Mouse (Mus musculus) spleen, embryonic (tissue): Measurements from ENCODE around the gene Ctc1.

ENCODE experiments used
- CTCF ChIA-PET: fragments of 350-600 bp; sonication (Branson Sonifier 250); formaldehyde crosslinking; loops from one replicate; lab custom pipeline; 2022; lab: Charles Lee

Ctc1 gene

DNA sequence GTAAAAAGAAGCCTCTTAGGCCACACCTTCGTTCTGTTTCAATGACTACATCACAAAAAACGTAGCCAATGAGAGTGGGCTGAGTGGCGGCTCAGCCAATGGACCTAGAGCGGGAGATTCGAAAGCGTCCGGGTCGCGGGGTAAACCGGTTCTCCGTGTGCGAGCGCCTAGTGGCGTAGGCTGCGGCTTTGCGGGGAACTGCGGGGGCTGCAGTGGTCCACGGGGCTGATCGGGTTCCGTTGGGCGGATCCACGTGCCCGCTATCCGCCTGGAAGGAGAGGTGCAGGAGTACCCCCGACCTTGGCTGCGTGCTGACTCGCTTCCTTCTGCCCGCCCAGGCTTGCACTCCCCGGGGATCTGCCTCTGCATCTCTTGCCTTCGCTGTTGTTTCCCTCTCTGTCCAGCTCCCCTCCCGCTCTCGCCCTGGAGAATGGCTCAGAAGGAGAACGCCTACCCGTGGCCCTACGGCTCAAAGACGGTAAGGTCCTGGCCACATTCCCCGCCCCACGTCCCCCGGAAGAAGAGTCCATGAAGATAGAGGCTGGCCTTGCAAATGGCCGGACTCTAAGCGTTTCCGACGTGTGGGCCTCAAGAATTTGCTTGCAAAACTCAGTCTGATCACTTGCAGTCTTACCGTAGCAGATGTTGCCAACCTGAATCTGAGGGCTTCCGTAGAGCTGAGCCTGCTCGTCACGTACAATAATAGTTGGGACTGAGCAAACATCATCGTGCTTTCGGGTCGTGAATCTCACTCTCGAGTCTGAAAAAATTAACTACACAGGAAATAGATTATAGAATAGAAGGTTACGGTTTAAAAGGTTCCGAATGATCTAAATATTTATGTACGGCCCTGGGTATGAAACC, 30.1 kb downstream of the Ctc1 start, which contains the start of gene Aurkb:
Gene Aurkb, plus strand, starts transcription at position 117 of the 864 bp plus-strand sequence.
- CTCF ChIA-PET, result interaction anchor here (0.6 to 1.4 kb wide), 2 partner anchors 20 to 76 kb away, joined by 4 to 13 read pairs; no protein-coding TSS in a partner anchor

DNA sequence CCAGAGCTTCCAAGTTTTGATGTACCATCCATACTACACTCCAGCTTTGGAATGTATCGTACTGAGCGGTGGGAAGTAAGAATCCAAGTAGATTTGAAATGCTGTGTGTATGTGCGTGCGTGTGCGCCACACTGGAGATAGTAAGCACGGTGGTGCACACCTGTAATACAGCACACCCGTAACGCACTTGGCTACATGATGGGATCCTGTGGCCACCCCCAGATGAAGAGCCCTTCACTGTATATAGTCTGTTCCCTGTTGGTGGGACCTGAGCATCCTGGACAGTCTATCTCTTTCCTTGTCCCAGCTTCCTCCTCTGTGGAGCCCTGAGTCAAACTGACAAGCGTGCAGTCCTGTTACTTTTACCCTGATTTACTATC, 30.7 kb downstream of the Ctc1 start:
- CTCF ChIA-PET, result interaction anchor here (0.6 to 1.4 kb wide), 2 partner anchors 20 to 75 kb away, joined by 4 to 13 read pairs; no protein-coding TSS in a partner anchor

DNA sequence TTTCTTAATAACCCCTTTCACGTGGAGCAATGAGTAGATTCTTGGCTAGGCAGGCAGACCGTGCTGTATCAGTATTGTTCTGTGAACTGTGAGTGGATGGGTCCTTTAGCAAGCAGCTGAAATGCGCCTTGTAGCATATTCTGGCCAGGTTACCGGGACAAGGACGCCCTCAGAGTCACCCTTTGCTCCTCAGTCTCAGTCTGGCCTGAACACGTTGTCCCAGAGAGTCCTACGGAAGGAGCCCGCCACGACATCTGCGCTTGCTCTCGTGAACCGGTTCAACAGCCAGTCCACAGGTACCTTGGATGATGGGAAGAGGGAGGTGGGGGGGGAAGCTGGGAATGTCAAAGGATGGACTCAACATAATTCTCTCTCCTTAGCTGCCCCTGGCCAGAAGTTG, 31.9 kb downstream of the Ctc1 start:
- CTCF ChIA-PET, result no interaction called here

DNA sequence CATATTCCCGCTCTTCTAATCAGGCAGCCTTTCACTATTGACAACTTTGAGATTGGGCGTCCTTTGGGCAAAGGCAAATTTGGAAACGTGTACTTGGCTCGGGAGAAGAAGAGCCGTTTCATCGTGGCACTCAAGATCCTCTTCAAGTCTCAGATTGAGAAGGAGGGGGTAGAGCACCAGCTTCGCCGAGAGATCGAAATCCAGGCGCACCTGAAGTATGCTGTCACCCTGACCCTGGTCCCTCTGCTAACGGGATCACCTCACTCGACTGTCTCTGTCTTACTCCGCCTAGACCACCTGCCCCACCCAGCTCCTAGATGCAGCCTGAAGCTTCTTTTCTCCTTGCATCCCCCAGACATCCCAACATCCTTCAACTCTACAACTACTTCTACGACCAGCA, 32.4 kb downstream of the Ctc1 start:
- CTCF ChIA-PET, result no interaction called here

DNA sequence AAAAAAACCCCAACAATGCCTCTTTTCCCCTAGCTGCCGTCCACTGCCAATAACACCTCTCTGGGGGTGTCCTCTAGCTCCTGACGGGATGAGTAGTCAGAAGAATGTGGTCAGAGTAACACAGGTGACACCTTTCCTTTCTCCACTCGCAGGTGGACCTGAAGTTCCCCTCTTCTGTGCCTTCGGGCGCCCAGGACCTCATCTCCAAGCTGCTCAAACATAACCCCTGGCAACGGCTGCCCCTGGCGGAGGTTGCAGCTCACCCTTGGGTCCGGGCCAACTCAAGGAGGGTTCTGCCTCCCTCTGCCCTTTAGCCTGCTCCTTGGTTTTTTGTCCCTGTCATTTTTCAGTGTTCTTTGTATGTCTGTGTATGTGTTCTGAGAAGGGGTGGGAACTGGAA, 35.0 kb downstream of the Ctc1 start:
- CTCF ChIA-PET, result interaction anchor here (0.5 kb wide), 1 partner anchor 71 kb away, joined by 7 read pairs; the partner anchor contains the start of gene 9130213A22Rik

DNA sequence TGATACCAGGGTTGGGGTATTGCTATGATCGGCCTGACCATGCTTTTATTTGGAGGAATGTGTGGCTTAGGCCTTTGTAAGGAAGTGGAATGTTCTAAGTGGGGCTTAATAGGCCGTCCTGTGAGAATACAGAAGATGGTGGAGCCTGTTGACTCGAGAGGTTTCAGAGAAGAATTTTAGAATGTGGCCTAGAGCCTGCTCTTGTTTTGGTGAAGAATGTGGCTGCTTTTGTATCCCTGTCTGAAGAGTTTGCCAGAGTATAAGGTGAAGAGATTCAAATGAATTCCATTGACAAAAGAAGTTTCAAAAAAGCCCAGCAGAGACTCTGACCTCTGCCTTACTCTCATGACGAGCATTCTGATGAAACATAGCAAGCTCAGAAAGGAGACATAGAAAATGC, 36.1 kb downstream of the Ctc1 start:
- CTCF ChIA-PET, result no interaction called here

DNA sequence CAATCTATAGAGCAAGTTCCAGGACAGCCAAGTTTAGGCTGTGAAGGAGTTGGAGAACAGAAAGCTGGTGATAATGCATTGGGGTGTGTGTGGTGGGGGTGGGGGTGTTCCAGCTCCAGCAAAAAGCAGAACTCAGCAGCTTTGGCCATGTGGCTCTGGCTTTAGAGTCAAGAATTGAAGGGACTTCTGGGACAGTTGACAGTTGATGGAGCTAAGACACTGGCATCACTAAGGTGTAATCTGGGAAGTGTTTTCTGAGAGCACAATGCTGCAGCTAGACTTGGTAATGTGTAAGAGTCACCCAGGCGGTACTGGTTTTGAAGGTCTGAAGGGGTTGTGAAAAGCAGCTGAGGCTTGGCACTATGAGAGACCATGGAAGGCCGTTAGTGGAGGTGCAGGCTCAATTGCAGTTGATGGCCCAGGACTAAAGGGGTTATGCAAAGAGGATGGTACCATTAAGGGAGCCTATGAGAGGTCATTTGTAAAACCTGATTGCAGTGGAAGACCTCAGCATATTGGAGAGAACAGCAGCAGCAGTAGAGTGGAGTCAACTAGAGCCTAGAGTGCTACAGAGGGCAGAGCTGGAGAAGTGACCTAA, 37.2 kb downstream of the Ctc1 start:
- CTCF ChIA-PET, result interaction anchor here (0.7 kb wide), 1 partner anchor 325 kb away, joined by 3 read pairs; no protein-coding TSS in a partner anchor

DNA sequence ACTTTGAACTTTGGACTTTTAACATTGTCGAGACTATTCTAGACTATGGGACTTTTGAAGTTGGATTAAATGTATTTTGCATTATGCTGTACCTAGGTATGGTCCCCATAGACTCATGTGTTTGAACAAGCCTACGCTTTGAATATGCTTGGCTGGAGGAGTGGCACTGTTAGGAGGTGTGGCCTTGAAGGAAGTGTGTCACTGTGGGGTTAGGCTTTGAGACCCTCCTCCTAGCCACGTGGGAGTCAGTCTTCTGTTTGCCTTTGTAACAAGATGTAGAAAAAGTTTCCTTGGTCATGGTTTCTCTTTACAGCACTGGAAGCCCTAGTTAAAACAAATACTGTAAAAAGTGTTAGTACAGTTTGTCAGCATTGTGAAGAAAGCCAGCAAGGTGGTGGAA, 38.1 kb downstream of the Ctc1 start:
- CTCF ChIA-PET, result no interaction called here

DNA sequence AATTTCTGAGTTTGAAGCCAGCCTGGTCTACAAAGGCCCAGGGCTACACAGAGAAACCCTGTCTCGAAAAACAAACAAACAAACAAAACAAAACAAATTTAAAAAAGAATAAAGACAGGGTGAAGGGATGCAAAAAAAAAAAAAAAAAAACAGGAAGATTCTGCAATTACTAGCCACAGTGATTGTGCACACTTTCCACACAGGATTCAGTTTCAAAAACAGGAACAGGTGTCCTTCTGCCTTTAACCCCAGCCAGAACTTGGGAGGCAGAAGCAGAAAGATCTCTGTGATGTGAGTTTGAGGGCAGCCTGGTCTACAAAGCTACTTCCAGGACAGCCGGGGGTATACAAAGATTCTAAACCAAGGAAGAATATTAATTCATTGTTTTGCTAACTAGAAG, 42.6 kb downstream of the Ctc1 start:
- CTCF ChIA-PET, result no interaction called here

DNA sequence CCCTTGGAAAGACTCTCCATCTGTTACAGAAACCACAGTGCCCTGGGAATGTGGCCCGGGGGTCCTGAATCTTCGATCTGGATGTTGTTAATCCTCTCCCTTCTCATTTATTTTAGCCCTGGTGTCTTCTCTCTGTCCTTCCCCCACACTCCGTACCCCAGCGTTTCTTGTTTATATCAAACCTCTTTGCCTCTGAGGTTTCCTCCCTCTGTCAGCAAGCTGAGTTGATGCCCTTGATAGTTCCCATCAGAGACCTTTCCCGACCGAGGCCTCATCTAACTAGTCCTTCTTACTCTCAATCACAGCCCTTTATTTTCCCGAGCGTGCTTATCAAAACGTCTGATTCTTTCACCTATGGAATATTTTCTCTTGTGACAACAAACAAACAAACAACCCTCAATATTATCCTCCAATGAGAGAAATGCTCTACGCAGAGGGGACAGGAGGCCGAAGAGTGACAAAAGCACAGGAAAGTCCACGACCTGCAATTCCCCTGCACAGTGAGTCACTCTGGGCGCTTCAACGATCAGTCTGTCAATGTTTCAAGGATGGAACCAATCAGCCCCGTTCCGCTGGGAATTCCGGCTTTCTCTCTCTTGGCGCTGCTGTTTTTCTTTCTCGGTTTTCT, 43.1 kb downstream of the Ctc1 start:
- CTCF ChIA-PET, result interaction anchor here (0.6 to 1.5 kb wide), 2 partner anchors 18 to 1042 kb away, joined by 3 to 5 read pairs; no protein-coding TSS in a partner anchor

DNA sequence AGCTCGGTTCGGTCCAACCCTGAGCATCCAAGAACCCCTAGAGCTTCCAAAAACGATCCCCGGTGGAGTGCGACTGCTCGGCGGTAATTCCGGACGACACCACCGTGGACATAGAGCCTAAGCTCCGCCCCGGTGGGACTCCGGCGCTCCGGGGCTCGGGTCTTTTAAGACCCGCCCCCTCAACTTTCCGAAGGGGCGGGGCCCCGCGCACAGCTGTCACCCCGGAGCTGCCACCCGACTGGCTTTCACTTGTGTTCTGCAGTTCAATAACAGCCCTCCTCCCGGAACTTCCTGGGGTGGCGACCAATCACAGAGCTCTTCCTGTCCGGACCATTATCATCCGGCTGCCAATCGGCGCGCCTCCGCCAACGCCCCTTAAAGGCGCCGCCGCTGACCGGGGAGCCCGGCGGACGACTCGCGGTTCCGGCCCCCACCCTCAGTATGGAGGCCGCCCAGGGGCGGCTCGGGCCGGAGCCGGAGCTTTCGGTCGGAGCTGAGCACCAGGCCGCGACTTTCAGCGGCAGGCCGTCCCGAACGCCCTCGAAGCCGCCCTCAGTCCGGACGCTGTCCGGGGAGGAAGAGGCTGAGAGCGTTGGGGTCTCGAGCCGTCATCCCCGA, 43.8 kb downstream of the Ctc1 start, which contains the start of gene Borcs6:
Gene Borcs6, plus strand, starts transcription at position 361 of the 618 bp plus-strand sequence.
- CTCF ChIA-PET, result interaction anchor here (0.6 to 1.5 kb wide), 2 partner anchors 19 to 1041 kb away, joined by 3 to 5 read pairs; no protein-coding TSS in a partner anchor

DNA sequence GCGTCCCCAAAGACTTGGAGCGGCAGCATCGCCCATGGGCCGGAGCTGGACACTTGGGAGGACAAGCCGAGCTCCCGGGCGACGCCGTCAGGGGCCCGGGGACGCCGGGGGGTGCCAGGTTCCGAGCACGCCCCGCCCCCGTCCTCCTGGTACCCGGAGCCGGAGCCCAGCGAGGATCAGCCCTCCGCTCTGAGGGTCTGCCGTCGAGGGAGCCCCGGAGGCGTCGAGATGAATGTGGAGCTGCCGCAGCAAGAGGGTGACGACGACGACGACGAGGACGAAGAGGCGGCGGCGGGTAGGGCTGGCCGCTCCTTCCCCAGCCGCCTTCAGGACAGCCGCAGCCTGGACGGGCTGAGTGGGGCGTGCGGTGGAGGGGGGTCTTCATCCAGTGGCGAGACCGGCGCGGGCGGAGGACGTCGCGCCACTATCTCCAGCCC, 44.3 kb downstream of the Ctc1 start:
- CTCF ChIA-PET, result interaction anchor here (1.5 kb wide), 1 partner anchor 19 kb away, joined by 5 read pairs; no protein-coding TSS in a partner anchor

DNA sequence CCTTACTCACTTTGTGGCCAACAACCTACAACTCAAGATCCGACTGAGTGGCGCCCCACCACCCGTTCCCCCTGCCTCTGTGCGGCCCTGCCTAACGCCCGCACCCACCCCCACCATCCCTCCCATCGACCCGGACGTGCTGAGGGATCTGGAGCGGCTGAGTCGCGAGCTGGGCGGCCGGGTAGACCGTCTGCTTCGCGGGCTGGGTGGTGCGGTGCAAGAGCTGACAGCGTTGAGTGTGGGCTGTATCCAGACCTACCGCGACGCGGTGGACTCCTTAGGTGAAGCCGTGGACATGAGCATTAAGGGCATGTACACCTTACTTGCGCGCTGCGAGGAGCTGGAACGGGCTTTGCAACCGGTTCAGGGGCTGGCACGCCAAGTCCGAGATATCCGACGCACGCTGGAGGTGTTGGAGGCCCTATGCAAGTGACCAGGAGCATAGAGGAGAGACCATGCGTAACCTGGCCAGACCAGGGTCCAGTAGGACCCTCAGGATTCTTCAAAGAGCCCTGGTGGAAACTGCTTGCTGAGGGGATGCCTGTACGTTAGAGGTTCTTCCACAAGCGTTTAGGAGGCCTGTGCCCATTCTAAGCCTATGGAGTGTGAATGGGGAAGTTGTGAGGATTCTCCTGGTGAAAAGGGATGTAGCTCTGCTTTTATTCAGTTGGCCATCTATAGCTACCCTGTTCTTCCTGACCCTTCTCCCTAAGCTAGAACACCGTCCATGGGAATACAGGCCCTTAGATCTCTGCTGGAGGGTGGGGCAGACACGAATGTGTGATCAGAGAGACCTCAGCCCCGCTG, 44.9 kb downstream of the Ctc1 start:
- CTCF ChIA-PET, result interaction anchor here (0.5 to 1.5 kb wide), 4 partner anchors 19 to 44 kb away, joined by 3 to 6 read pairs (median 4); no protein-coding TSS in a partner anchor

DNA sequence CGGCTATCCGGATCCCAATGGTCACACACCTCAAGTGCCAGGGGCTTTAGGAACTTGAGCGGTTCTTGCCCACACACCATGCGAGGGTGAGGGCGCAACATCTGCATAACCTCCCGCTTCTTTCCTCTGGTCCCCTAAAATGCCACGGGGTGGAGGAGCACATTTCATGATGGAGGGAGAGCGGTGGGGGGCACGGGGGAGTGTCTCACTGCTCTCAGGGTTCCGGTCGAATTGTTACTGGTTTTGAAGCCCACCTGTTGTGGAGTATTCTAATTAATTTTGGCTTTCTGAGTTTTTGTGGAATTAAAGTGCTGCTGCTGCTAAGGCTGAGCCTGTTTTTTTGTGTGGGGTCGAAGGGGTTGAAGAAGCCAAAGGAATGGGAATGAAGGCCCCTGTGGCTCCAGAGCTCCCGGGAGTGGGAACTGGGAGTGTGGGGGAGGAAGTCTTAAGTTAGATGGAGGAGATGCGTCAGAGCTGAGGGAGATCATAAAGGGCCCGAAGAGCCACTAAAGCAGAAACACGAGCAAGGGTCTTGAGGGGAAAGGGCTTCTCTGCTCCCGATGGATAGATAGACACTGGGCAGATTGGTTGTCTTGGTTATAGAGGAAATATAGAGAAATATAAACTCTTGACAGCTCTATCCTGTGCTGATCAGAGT, 45.7 kb downstream of the Ctc1 start:
- CTCF ChIA-PET, result interaction anchor here (0.6 to 0.9 kb wide), 2 partner anchors 20 to 32 kb away, joined by 3 to 6 read pairs; no protein-coding TSS in a partner anchor

DNA sequence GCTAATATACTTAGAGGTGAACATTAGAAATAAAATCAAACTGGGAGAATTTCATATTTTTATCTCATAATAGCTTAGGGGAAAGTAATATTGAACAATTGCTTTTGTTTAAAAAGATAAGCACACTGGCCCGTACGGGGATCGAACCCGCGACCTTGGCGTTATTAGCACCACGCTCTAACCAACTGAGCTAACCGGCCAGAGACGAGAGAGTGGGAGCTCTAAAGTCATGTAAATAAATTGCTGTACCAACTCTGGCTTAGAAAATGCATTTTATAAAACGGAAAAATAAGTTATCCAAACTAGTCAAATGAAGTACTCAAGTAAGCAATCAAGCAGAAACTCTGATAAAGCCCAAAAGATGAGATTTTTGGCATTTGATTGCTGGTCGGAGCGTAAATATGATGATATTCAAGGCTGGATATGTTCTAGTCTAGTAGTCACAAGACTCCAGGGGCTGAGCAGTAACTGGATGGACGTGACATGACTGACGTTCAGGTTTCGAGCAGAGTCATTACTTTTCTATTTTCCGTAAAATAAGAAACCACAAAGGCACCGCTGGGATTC, 46.6 kb downstream of the Ctc1 start:
- CTCF ChIA-PET, result interaction anchor here (0.9 to 1.8 kb wide), 2 partner anchors 21 to 60 kb away, joined by 4 to 6 read pairs; partner anchors contain the start of gene 9130213A22Rik

DNA sequence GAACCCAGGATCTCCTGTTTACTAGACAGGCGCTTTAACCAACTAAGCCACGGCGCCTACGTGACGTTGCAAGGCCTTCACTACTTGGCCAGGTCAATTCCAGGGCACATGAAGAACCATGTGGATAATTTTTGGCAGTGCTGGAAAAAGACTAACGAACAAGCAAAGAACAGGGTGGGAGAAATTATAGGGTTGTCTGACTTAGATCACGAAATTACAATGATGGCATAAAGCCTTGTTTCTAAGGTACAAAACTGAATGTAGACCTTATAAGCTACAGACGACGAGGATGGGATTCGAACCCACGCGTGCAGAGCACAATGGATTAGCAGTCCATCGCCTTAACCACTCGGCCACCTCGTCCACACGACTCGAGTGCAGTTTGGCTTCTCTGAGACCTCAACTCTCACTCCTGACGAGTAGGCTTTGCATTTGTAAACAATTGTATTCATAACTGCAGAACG, 47.1 kb downstream of the Ctc1 start:
- CTCF ChIA-PET, result interaction anchor here (0.6 to 1.8 kb wide), 4 partner anchors 21 to 137 kb away, joined by 3 to 8 read pairs (median 5); partner anchors contain the start of gene 9130213A22Rik

DNA sequence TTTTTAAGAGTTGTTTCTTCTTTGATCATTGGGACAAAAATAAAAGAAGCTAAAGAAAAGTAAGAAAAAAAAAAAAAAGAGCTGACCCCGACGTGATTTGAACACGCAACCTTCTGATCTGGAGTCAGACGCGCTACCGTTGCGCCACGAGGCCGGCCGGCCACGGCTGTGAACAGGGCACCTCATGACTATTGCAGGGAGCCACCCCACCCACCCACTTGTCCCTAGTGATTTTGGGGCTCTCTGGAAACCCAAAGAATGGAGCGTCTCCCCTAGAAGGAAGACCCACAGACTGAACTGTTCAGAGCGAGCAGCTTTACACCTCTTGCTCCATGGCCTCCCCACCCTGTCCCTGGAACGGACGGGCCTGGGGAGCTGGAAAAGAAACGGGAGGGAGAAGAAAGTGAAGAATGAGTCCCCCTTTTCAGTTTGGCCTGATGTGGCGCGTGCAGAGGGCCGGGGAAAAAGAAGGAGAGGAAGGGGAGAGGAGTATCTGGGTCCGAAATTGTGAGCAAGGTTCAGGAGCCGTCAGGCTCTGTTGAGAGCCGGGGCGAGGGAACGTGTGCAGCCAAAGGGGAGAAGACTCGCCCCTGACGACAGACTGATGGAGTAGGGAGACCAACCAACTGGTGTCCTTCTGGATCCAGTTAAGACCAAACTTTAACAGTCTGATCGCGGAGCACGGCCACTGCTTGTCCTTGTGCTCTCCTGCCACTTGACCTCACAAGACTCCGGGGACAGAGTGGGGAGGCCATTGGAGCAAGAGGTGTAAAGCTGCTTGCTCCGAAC, 47.9 kb downstream of the Ctc1 start:
- CTCF ChIA-PET, result interaction anchor here (0.6 to 1.8 kb wide), 6 partner anchors 21 to 138 kb away, joined by 3 to 8 read pairs (median 4); no protein-coding TSS in a partner anchor
